In genomic region chr6:99385059-99385604, GRCm38 (mm10) we compare ENCODE assay signal across 9 mouse cellular contexts.
A peak's percentile ranks its signal among the peaks of the same experiment; 100 is the strongest.
DNase-seq lines count a peak whose midpoint lies in the region; ATAC-seq and TF ChIP-seq lines count a peak whose summit lies in the region.
"Had no signal": no experiment of that assay in that cellular context is flagged by ENCODE, and none has a peak within 500 bp of the region (broad histone marks: within the 10 kb centered on the region; RNA-seq: fewer than 3 reads in every experiment).

No protein-coding gene starts in this region.

- WGBS in forebrain, postnatal 0 days, result 71% methylated on average over 2 of the region's 2 CpGs
- WGBS in forebrain, embryonic 15.5 days, result 67% methylated on average over 2 of the region's 2 CpGs
- WGBS in cerebellum, adult 2 months, result 46% methylated on average over 2 of the region's 2 CpGs
- 84% methylated on average over 2 of the region's 2 CpGs for WGBS in lung, postnatal 0 days
- 87% methylated on average over 2 of the region's 2 CpGs for WGBS in forebrain, embryonic 10.5 days

- H3K36me3 ChIP-seq in forebrain, postnatal 0 days (ENCODE audit: insufficient read depth), result no peaks in the 10 kb centered on the region
- H3K36me3 ChIP-seq in forebrain, embryonic 15.5 days, result no peaks in the 10 kb centered on the region
- H3K36me3 ChIP-seq in lung, postnatal 0 days (ENCODE audit: insufficient read depth, low read length), result no peaks in the 10 kb centered on the region
- peaks cover 26% of the 10 kb centered on the region; the same call in 1 of the 2 replicates for H3K36me3 ChIP-seq in forebrain, embryonic 10.5 days (replicated peaks)
- H3K36me3 ChIP-seq: neural tube, embryonic 12.5 days had no signal

- 0 out of 2 replicates have a peak, but pooled peaks cover 7% of the 10 kb centered on the region for H3K4me1 ChIP-seq in forebrain, postnatal 0 days (ENCODE audit: insufficient read depth)
- 0 out of 2 replicates have a peak, but pooled peaks cover 5% of the 10 kb centered on the region for H3K4me1 ChIP-seq in forebrain, embryonic 15.5 days
- no peaks in the 10 kb centered on the region; the same call in 1 of the 2 replicates for H3K4me1 ChIP-seq in cerebellum, adult 2 months (ENCODE audit: control insufficient read depth, insufficient read depth, low read length)
- H3K4me1 ChIP-seq in lung, postnatal 0 days (ENCODE audit: insufficient read depth, low read depth, low read length), result peaks cover 10% of the 10 kb centered on the region
- peaks cover 37% of the 10 kb centered on the region; the same call in 1 of the 2 replicates for H3K4me1 ChIP-seq in forebrain, embryonic 10.5 days
- H3K4me1 ChIP-seq: neural tube, embryonic 12.5 days had no signal

- no peak overlapping the region for H3K4me2 ChIP-seq in forebrain, postnatal 0 days (ENCODE audit: low read depth)
- H3K4me2 ChIP-seq in forebrain, embryonic 15.5 days (replicated peaks), result no peak overlapping the region
- H3K4me2 ChIP-seq in lung, postnatal 0 days (replicated peaks; ENCODE audit: low read depth, low read length), result no peak overlapping the region
- H3K4me2 ChIP-seq: neural tube, embryonic 12.5 days had no signal

- TF ChIP-seq POLR2A in cerebellum, adult 2 months (IDR thresholded peaks at IDR 0.05; ENCODE audit: borderline replicate concordance, insufficient read depth, low read length), result no peak

- intact Hi-C loops in gastrocnemius, postnatal 14 days (cut with DNase I; ENCODE audit: low total_unique reads), result no loop called here

- no peak for DNase-seq in forebrain, postnatal 0 days
- DNase-seq in A20 (ENCODE audit: low read depth, low spot score), result peak; percentile 35
- peak; percentile 28 to 39 for DNase-seq in cerebellum, adult 2 months
- no peak for DNase-seq in lung, postnatal 0 days (ENCODE audit: low spot score)
- DNase-seq in forebrain, embryonic 10.5 days (ENCODE audit: extremely low spot score, low spot score), result no peak
- DNase-seq in gastrocnemius, postnatal 14 days, result no peak
- no peak for DNase-seq in right cerebral cortex, adult 2 months (ENCODE audit: low spot score in 2 of 2)

- no peak overlapping the region for H3K4me3 ChIP-seq in forebrain, postnatal 0 days (ENCODE audit: low read depth, low read length)
- no peak overlapping the region for H3K4me3 ChIP-seq in forebrain, embryonic 15.5 days
- H3K4me3 ChIP-seq in cerebellum, adult 2 months (replicated peaks; ENCODE audit: insufficient read depth, low read depth, low read length), result no peak overlapping the region
- no peak overlapping the region for H3K4me3 ChIP-seq in lung, postnatal 0 days (ENCODE audit: low read depth, low read length)
- no peak overlapping the region for H3K4me3 ChIP-seq in forebrain, embryonic 10.5 days
- H3K4me3 ChIP-seq: neural tube, embryonic 12.5 days had no signal

- no peak overlapping the region for H3K27ac ChIP-seq in forebrain, postnatal 0 days (ENCODE audit: low read depth, low read length)
- H3K27ac ChIP-seq in forebrain, embryonic 15.5 days (replicated peaks), result no peak overlapping the region
- no peak overlapping the region for H3K27ac ChIP-seq in cerebellum, adult 2 months (ENCODE audit: insufficient read depth, low read length)
- no peak overlapping the region for H3K27ac ChIP-seq in lung, postnatal 0 days (ENCODE audit: low read length)
- no peak overlapping the region for H3K27ac ChIP-seq in forebrain, embryonic 10.5 days
- H3K27ac ChIP-seq: neural tube, embryonic 12.5 days had no signal

- H3K9ac ChIP-seq in forebrain, postnatal 0 days, result no peak overlapping the region
- H3K9ac ChIP-seq in forebrain, embryonic 15.5 days (replicated peaks), result no peak overlapping the region
- H3K9ac ChIP-seq in lung, postnatal 0 days (replicated peaks; ENCODE audit: low read depth), result no peak overlapping the region
- H3K9ac ChIP-seq: neural tube, embryonic 12.5 days had no signal

- H3K27me3 ChIP-seq in forebrain, postnatal 0 days (ENCODE audit: insufficient read depth, low read length), result no peaks in the 10 kb centered on the region
- no peaks in the 10 kb centered on the region for H3K27me3 ChIP-seq in forebrain, embryonic 15.5 days
- no peaks in the 10 kb centered on the region for H3K27me3 ChIP-seq in cerebellum, adult 2 months (ENCODE audit: control insufficient read depth, insufficient read depth, low read length)
- no peaks in the 10 kb centered on the region for H3K27me3 ChIP-seq in lung, postnatal 0 days (replicated peaks; ENCODE audit: insufficient read depth, low read length)
- no peaks in the 10 kb centered on the region for H3K27me3 ChIP-seq in forebrain, embryonic 10.5 days (ENCODE audit: poor library complexity, severe bottlenecking)
- H3K27me3 ChIP-seq: neural tube, embryonic 12.5 days had no signal

- peak; percentile 37 for TF ChIP-seq CTCF in forebrain, postnatal 0 days (IDR thresholded peaks at IDR 0.05; ENCODE audit: low read depth)
- peak; percentile 33; the same call in 1 of the 2 replicates for TF ChIP-seq CTCF in cerebellum, adult 2 months (IDR thresholded peaks at IDR 0.05; ENCODE audit: borderline replicate concordance, insufficient read depth, low read depth, low read length)
- TF ChIP-seq CTCF in lung, postnatal 0 days (IDR thresholded peaks at IDR 0.05), result peak; percentile 69

- no peaks in the 10 kb centered on the region for H3K9me3 ChIP-seq in forebrain, postnatal 0 days (ENCODE audit: low read length)
- H3K9me3 ChIP-seq in forebrain, embryonic 15.5 days, result no peaks in the 10 kb centered on the region
- no peaks in the 10 kb centered on the region for H3K9me3 ChIP-seq in lung, postnatal 0 days (ENCODE audit: low read length)
- H3K9me3 ChIP-seq in forebrain, embryonic 10.5 days, result no peaks in the 10 kb centered on the region; the same call in 1 of the 2 replicates

- TF ChIP-seq EP300 in lung, postnatal 0 days (IDR thresholded peaks at IDR 0.05), result no peak

- no peak for ATAC-seq in forebrain, postnatal 0 days
- ATAC-seq in forebrain, embryonic 15.5 days (replicated peaks), result no peak
- 0 out of 2 replicates have a peak, but pooled peaks have one; percentile 22 for ATAC-seq in lung, postnatal 0 days

Comparison
In these comparisons a context has a peak if more than half of its experiments do, and no peak if none do; other contexts are left out.
1. DNase-seq: peak in A20 (single experiment) and cerebellum, adult 2 months (2 of 2); none in forebrain, postnatal 0 days (single experiment), lung, postnatal 0 days (single experiment), forebrain, embryonic 10.5 days (single experiment), gastrocnemius, postnatal 14 days (single experiment) and right cerebral cortex, adult 2 months (0 of 2).
2. Peak in every context shown above with its lines, with median percentiles within 50 percentile points of each other: CTCF ChIP-seq.